Mouse (Mus musculus) kidney, embryonic 16.5 days (tissue): Measurements from ENCODE around the gene Slc35g3. TPM values are rescaled to one million over a fixed set of nuclear protein-coding genes. Genes with fewer than 3 reads are reported as not detected.

ENCODE experiments used
- ATAC-seq: fragments of 200-750 bp; cut with Nextera tagmentation; 2 replicates; pipeline ENCODE4 v1.8.0; 2017; ENCODE audit warnings: moderate TSS enrichment; ENCODE audit not compliant: low FRiP score, low TSS enrichment
- H3K27ac ChIP-seq: fragments of 300-500 bp; sonication (generic); 2 replicates; pipeline ENCODE4 v1.5.1; 2014; ENCODE audit warnings: low read length
- H3K27me3 ChIP-seq: fragments of 300-500 bp; sonication (generic); 2 replicates; pipeline ENCODE4 v1.6.1; 2014; ENCODE audit warnings: low read length, control low read depth, mixed read lengths; ENCODE audit not compliant: insufficient read depth
- H3K36me3 ChIP-seq: fragments of 300-500 bp; sonication (generic); 2 replicates; pipeline ENCODE4 v1.6.1; 2014; ENCODE audit warnings: low read length, control low read depth, mixed read lengths; ENCODE audit not compliant: insufficient read depth
- H3K4me1 ChIP-seq: fragments of 300-500 bp; sonication (generic); 2 replicates; pipeline ENCODE4 v1.6.1; 2014; ENCODE audit warnings: low read length, control low read depth, mixed read lengths; ENCODE audit not compliant: insufficient read depth
- H3K4me2 ChIP-seq: fragments of 300-500 bp; sonication (generic); replicated peaks from 2 replicates; pipeline ENCODE4 v1.6.1; 2014; ENCODE audit warnings: low read depth, low read length
- H3K4me3 ChIP-seq: fragments of 300-500 bp; sonication (generic); 2 replicates; pipeline ENCODE4 v1.5.1; 2014; ENCODE audit warnings: mild to moderate bottlenecking, low read length
- H3K9ac ChIP-seq: fragments of 300-500 bp; sonication (generic); replicated peaks from 2 replicates; pipeline ENCODE4 v1.6.1; 2014; ENCODE audit warnings: low read length
- H3K9me3 ChIP-seq: fragments of 300-500 bp; sonication (generic); 2 replicates; pipeline ENCODE4 v1.6.1; 2016; ENCODE audit warnings: low read length, control low read depth
- WGBS: fragments of 180-500 bp; shearing (Covaris S2); extraction: QIAGEN DNeasy Blood & Tissue Kit; methylation state at CpG from one replicate; pipeline ENCODE4 v1.1.7; 2014; 5-methylcytosine and 5-hydroxymethylcytosine counted together
- polyA plus RNA-seq: library from polyadenylated mRNA; unstranded; fragments of >200 nt; fragmentation: Nextera tagmentation; extraction: Ambion mirVana; gene quantifications from 2 replicates; pipeline ENCODE4 v1.2.1, GENCODE M21; 2015

Gene Slc35g3
- polyA plus RNA-seq, 1 experiment from 2014 or later: 0.25 TPM

- H3K36me3 ChIP-seq: no peaks in the 10 kb centered on the region
- H3K9me3 ChIP-seq: no peaks in the 10 kb centered on the region
- no peaks in the 10 kb centered on the region for H3K4me1 ChIP-seq
- no peak overlapping the region for H3K4me3 ChIP-seq
- 33% methylated on average over 5 of the region's 5 CpGs for WGBS
- no peaks in the 10 kb centered on the region for H3K27me3 ChIP-seq
- ATAC-seq: no peak
- no peak overlapping the region for H3K9ac ChIP-seq
- H3K27ac ChIP-seq: no peak overlapping the region
- H3K4me2 ChIP-seq: no peak overlapping the region
Observed at GRCm38 (mm10) chr11:69789431-69789830, 27.7 kb upstream of the Slc35g3 start.

GRCm38 (mm10) chr11:69787306-69787705 lies 25.5 kb upstream of the Slc35g3 start:
- H3K9me3 ChIP-seq: no peaks in the 10 kb centered on the region
- H3K4me2 ChIP-seq: no peak overlapping the region
- H3K27me3 ChIP-seq: no peaks in the 10 kb centered on the region
- no peak overlapping the region for H3K9ac ChIP-seq
- no peaks in the 10 kb centered on the region for H3K4me1 ChIP-seq
- H3K36me3 ChIP-seq: no peaks in the 10 kb centered on the region
- H3K27ac ChIP-seq: no peak overlapping the region
- H3K4me3 ChIP-seq: no peak overlapping the region
- no peak for ATAC-seq
- 86% methylated on average over 5 of the region's 5 CpGs for WGBS

DNA sequence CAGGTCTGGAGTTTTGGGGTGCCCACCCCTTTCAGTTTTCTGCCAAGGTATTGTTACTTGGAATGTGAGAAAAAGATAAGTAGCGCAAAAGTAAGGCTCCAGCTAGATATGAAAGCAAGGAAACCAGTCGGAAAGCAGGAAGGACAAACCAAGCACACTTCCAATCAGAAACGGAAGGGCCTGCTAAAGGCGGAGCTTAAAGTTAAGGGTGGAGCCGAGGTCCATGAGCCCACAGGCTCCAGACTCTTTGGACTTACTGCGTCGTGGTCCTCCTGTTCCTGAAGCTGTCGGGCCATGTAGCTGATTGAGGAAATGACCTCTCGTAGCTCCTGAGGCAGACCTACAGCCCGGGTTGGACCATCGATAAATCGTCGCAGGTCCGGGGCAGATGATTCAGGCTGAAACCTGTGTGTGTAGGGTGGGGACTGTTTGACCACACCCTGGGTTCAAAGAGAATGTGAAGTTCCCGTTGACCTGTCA lies 23.1 kb upstream of the Slc35g3 start:
- no peaks in the 10 kb centered on the region for H3K4me1 ChIP-seq
- no peak overlapping the region for H3K27ac ChIP-seq
- peak overlapping the region; percentile 18; the same call in 1 of the 2 replicates for H3K4me3 ChIP-seq
- peak overlapping the region; percentile 36 for H3K4me2 ChIP-seq
- WGBS: 32% methylated on average over 15 of the region's 15 CpGs
- H3K9me3 ChIP-seq: no peaks in the 10 kb centered on the region
- no peaks in the 10 kb centered on the region for H3K27me3 ChIP-seq
- H3K9ac ChIP-seq: no peak overlapping the region; the same call in 1 of the 2 replicates
- H3K36me3 ChIP-seq: no peaks in the 10 kb centered on the region
- no peak for ATAC-seq

- Histone ChIP-seq H3K9me3 (no peaks in the 10 kb centered on the region), H3K4me3 (no peak overlapping the region), H3K27ac (no peak overlapping the region), H3K36me3 (no peaks in the 10 kb centered on the region), H3K4me1 (peaks cover 12% of the 10 kb centered on the region; the same call in 1 of the 2 replicates), H3K9ac (no peak overlapping the region), H3K27me3 (0 out of 2 replicates have a peak, but pooled peaks cover 3% of the 10 kb centered on the region), H3K4me2 (no peak overlapping the region)
- no peak for ATAC-seq
- 28% methylated on average over 4 of the region's 4 CpGs for WGBS
Observed at GRCm38 (mm10) chr11:69781828-69782227, 20.1 kb upstream of the Slc35g3 start.

DNA sequence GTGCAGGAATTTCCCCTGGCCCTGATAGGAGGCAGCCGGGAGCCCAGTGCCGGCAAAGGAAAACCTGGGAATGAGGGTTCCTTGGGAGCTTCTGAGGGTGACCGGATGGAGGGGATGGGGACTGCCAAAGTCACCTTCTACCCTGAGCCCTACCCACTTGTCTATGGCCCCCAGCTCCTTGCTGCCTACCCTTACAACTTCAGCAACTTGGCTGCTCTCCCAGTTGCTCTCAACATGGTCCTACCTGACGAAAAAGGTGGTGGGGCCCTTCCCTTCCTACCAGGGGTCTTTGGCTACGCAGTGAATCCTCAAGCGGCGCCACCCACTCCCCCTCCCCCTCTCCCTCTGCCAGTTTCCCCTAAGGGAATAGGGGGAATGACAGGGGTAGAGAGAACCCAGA lies 17.2 kb upstream of the Slc35g3 start:
- Histone ChIP-seq H3K4me3 (no peak overlapping the region), H3K36me3 (no peaks in the 10 kb centered on the region), H3K9me3 (no peaks in the 10 kb centered on the region), H3K27me3 (0 out of 2 replicates have a peak, but pooled peaks cover 3% of the 10 kb centered on the region), H3K9ac (no peak overlapping the region), H3K4me2 (no peak overlapping the region; the same call in 1 of the 2 replicates), H3K27ac (no peak overlapping the region), H3K4me1 (peaks cover 19% of the 10 kb centered on the region; the same call in 1 of the 2 replicates)
- 55% methylated on average over 7 of the region's 7 CpGs for WGBS
- ATAC-seq: no peak

DNA sequence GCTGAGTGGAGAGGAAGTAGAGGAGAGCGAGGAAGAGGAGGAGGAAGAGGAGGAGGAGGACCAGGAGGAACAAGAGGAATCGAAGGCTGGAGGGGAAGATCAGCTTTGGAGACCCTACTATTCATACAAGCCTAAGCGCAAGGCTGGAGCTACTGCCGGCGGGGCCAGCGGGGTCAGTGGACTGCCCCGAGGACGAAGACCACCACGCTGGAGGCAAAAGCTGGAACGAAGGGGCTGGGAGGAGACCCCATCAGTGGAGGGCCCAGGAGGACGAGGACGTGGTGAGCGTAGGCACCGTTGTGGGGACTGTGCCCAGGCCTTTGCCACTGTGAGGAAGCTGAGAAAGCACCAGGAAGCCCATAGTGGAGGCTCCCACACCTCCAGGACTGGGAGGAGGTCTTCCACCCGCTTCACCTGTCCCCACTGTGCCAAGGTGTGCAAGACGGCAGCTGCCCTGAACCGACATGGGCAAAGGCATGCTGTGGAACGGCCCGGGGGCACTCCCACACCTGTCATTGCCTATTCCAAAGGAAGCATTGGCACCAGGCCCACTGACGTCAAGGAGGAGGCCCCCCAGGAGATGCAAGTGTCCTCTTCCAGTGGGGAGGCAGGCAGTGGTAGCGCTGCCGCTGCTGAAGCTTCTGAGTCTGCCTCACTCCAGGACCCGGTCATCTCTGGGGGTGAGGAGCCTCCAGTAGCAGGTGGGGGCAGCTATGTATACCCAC lies 16.7 kb upstream of the Slc35g3 start:
- no peak overlapping the region for H3K27ac ChIP-seq
- no peak overlapping the region; the same call in 1 of the 2 replicates for H3K4me2 ChIP-seq
- H3K9me3 ChIP-seq: no peaks in the 10 kb centered on the region
- H3K36me3 ChIP-seq: no peaks in the 10 kb centered on the region
- 0 out of 2 replicates have a peak, but pooled peaks cover 3% of the 10 kb centered on the region for H3K27me3 ChIP-seq
- H3K4me1 ChIP-seq: peaks cover 19% of the 10 kb centered on the region; the same call in 1 of the 2 replicates
- ATAC-seq: 0 out of 2 replicates have a peak, but pooled peaks have one; percentile 16
- no peak overlapping the region for H3K4me3 ChIP-seq
- H3K9ac ChIP-seq: no peak overlapping the region
- WGBS: 61% methylated on average over 23 of the region's 23 CpGs

DNA sequence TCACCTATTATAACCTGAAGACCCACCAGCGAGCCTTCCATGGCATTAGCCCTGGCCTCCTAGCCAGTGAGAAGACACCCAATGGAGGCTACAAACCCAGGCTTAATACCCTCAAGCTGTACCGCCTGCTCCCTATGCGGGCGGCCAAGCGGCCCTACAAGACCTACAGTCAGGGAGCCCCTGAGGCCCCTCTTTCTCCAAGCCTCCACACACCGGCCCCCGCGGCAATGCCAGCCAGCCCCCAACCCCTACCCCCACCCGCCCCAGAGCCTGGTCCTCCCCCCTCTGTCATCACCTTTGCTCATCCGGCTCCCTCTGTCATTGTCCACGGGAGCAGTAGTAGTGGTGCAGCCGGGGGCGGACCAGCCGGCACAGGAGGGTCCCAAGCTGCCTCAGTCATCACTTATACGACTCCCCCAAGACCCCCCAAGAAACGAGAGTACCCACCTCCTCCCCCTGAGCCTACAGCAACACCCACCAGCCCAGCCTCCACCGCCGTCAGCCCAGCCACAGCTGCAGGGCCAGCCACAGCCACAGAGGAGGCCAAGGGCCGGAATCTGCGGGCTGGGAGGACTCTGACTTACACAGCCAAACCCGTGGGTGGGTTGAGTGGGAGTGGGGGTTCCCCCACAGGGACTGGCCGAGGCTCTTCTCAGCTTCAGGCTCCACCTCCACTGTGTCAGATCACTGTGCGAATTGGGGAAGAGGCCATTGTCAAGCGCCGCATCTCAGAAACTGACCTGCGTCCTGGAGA lies 15.9 kb upstream of the Slc35g3 start:
- no peaks in the 10 kb centered on the region for H3K9me3 ChIP-seq
- 0 out of 2 replicates have a peak overlapping the region, but pooled peaks have one; percentile 11 for H3K4me2 ChIP-seq
- WGBS: 50% methylated on average over 26 of the region's 26 CpGs
- no peaks in the 10 kb centered on the region for H3K36me3 ChIP-seq
- 0 out of 2 replicates have a peak, but pooled peaks cover 3% of the 10 kb centered on the region for H3K27me3 ChIP-seq
- no peak overlapping the region for H3K9ac ChIP-seq
- peaks cover 19% of the 10 kb centered on the region; the same call in 1 of the 2 replicates for H3K4me1 ChIP-seq
- ATAC-seq: 0 out of 2 replicates have a peak, but pooled peaks have one; percentile 28
- H3K27ac ChIP-seq: no peak overlapping the region
- H3K4me3 ChIP-seq: no peak overlapping the region

DNA sequence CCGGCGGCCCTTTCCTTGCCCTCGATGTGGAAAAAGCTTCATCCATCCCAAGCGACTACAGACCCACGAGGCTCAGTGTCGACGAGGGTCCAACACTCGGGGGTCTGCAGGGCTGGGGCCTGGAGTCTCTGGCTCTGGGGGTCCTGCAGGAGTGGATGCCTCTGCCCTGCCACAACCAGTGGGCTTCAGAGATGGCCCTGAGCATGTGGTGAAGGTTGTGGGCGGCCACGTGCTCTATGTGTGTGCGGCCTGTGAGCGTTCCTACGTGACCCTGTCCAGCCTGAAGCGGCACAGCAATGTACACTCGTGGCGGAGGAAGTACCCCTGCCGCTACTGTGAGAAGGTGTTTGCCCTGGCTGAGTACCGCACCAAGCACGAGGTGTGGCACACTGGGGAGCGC lies 14.7 kb upstream of the Slc35g3 start:
- 90% methylated on average over 20 of the region's 20 CpGs for WGBS
- Histone ChIP-seq H3K27me3 (0 out of 2 replicates have a peak, but pooled peaks cover 3% of the 10 kb centered on the region), H3K9me3 (no peaks in the 10 kb centered on the region), H3K36me3 (no peaks in the 10 kb centered on the region), H3K4me2 (no peak overlapping the region), H3K27ac (no peak overlapping the region), H3K4me3 (no peak overlapping the region), H3K4me1 (peaks cover 19% of the 10 kb centered on the region; the same call in 1 of the 2 replicates), H3K9ac (no peak overlapping the region)
- no peak for ATAC-seq

DNA sequence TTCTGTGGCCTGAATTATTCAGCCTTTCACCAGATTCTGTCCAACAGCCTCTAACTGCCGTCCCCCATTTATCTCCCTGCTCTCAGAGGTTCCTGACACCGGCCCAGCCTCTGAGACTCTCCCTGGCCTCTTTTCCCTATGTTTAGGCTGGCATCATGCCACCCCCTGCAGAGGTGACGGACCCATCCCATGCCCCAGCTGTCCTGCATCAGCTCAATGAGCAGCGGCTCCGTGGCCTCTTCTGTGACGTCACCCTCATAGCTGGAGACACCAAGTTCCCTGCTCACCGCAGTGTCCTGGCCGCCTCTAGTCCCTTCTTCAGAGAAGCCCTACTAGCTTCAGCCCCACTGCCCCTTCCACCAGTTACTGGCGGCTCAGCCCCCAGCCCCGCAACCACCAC lies 13.9 kb upstream of the Slc35g3 start:
- Histone ChIP-seq H3K9ac (no peak overlapping the region), H3K27me3 (0 out of 2 replicates have a peak, but pooled peaks cover 3% of the 10 kb centered on the region), H3K36me3 (no peaks in the 10 kb centered on the region), H3K27ac (no peak overlapping the region), H3K9me3 (no peaks in the 10 kb centered on the region), H3K4me3 (no peak overlapping the region), H3K4me1 (peaks cover 19% of the 10 kb centered on the region; the same call in 1 of the 2 replicates), H3K4me2 (no peak overlapping the region)
- WGBS: 55% methylated on average over 10 of the region's 10 CpGs
- ATAC-seq: no peak
